7 mouse cellular contexts compared by ENCODE assay signal in the genomic region with DNA sequence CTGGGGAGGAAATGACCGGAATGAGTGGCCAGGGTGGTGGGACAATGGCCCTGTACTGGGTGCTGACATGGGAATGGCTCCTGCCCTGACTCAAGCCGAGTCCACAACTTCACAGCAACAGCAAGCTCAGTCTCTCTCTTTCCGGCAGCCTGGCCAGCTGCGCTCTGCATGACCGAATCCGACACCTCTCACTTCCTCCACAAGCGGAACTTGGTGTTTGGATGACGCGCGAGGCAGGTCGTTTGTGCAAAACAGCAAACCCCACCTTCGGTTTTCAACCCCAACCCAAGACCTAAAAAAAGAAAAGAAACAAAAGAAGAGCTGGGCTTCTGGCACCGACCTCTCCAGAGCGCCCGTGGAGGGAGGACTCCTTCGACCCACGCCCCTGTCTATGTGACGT. TPM values are rescaled to one million over a fixed set of nuclear protein-coding genes. Genes with fewer than 3 reads are reported as not detected.
A peak's percentile ranks its signal among the peaks of the same experiment; 100 is the strongest.
DNase-seq lines count a peak whose midpoint lies in the region; ATAC-seq and TF ChIP-seq lines count a peak whose summit lies in the region.

No protein-coding gene starts in this region.

- peaks cover 7% of the 10 kb centered on the region; the same call in 1 of the 2 replicates for H3K4me1 ChIP-seq in bone marrow, adult 2 months (ENCODE audit: control insufficient read depth, insufficient read depth, low read length)
- peaks cover 46% of the 10 kb centered on the region for H3K4me1 ChIP-seq in heart, embryonic 15.5 days (replicated peaks)
- peaks cover 4% of the 10 kb centered on the region; the same call in 1 of the 2 replicates for H3K4me1 ChIP-seq in limb, embryonic 11.5 days (ENCODE audit: control insufficient read depth, insufficient read depth, low read length)

- no peak for ATAC-seq in heart, embryonic 15.5 days (replicated peaks; ENCODE audit: insufficient number of reproducible peaks, insufficient read depth, low FRiP score, low read depth)
- ATAC-seq in limb, embryonic 11.5 days (ENCODE audit: insufficient number of reproducible peaks, low FRiP score, low TSS enrichment, low read depth), result no peak
- peak; percentile 61 for ATAC-seq in monocyte, adult 5-6 weeks (replicated peaks; ENCODE audit: insufficient number of reproducible peaks, low FRiP score, low TSS enrichment, poor library complexity, severe bottlenecking)

- peak overlapping the region; percentile 27 for H3K4me3 ChIP-seq in bone marrow, adult 2 months (replicated peaks; ENCODE audit: control insufficient read depth, low read depth, low read length)
- peak overlapping the region; percentile 13 for H3K4me3 ChIP-seq in heart, embryonic 15.5 days
- no peak overlapping the region for H3K4me3 ChIP-seq in limb, embryonic 11.5 days (ENCODE audit: low read depth, low read length)

- peak; percentile 45 for DNase-seq in limb, embryonic 11.5 days (ENCODE audit: low spot score)
- no peak for DNase-seq in frontal cortex, postnatal 25 days (ENCODE audit: low spot score in 2 of 2)
- no peak for DNase-seq in left cerebral cortex, postnatal 4 days
- DNase-seq in left cerebral cortex, postnatal 25 days (ENCODE audit: low spot score in 2 of 2), result no peak

- intact Hi-C loops in left cerebral cortex, postnatal 4 days (cut with DNase I), result no loop called here
- intact Hi-C loops in left cerebral cortex, postnatal 25 days (cut with DNase I), result no loop called here

- H3K9me3 ChIP-seq in heart, embryonic 15.5 days (replicated peaks), result no peaks in the 10 kb centered on the region
- H3K9me3 ChIP-seq in limb, embryonic 11.5 days (ENCODE audit: control insufficient read depth, low read length), result no peaks in the 10 kb centered on the region

- peak; percentile 89 for TF ChIP-seq POLR2A in bone marrow, adult 2 months (IDR thresholded peaks at IDR 0.05; ENCODE audit: borderline replicate concordance, control insufficient read depth, low read depth, low read length)

- H3K27ac ChIP-seq in bone marrow, adult 2 months (ENCODE audit: control insufficient read depth, insufficient read depth, low read depth, low read length, poor library complexity), result peak overlapping the region; percentile 78
- H3K27ac ChIP-seq in heart, embryonic 15.5 days, result peak overlapping the region; percentile 58; the same call in 1 of the 2 replicates
- H3K27ac ChIP-seq in limb, embryonic 11.5 days (replicated peaks; ENCODE audit: low read depth, low read length), result no peak overlapping the region; the same call in 1 of the 2 replicates

- H3K4me2 ChIP-seq in heart, embryonic 15.5 days, result peak overlapping the region; percentile 43
- H3K4me2 ChIP-seq in limb, embryonic 11.5 days (ENCODE audit: low read depth, severe bottlenecking), result no peak overlapping the region

- no peak overlapping the region for H3K9ac ChIP-seq in heart, embryonic 15.5 days
- H3K9ac ChIP-seq in limb, embryonic 11.5 days (ENCODE audit: low read length), result no peak overlapping the region

- H3K27me3 ChIP-seq in heart, embryonic 15.5 days, result no peaks in the 10 kb centered on the region
- H3K27me3 ChIP-seq in limb, embryonic 11.5 days (ENCODE audit: control insufficient read depth, insufficient read depth, low read length), result no peaks in the 10 kb centered on the region

- no peaks in the 10 kb centered on the region for H3K36me3 ChIP-seq in heart, embryonic 15.5 days
- no peaks in the 10 kb centered on the region for H3K36me3 ChIP-seq in limb, embryonic 11.5 days (ENCODE audit: control insufficient read depth, insufficient read depth, low read length)

- TF ChIP-seq CTCF in bone marrow, adult 2 months (IDR thresholded peaks at IDR 0.05; ENCODE audit: control insufficient read depth, insufficient read depth, low read length), result no peak

- 1% methylated on average over 18 of the region's 18 CpGs for WGBS in bone marrow, adult 2 months
- WGBS in heart, embryonic 15.5 days, result 37% methylated on average over 18 of the region's 18 CpGs
- 49% methylated on average over 18 of the region's 18 CpGs for WGBS in limb, embryonic 11.5 days

RNA-seq across cellular contexts. Expression of gene Smndc1, which starts 34.3 kb away (rescaled TPM):
- 28.2 and 41.2 TPM in 2 replicates for polyA plus RNA-seq in bone marrow, adult 2 months (2011; ENCODE audit: insufficient read depth, insufficient read length, low replicate concordance, missing spikeins)
- polyA plus RNA-seq in heart, embryonic 15.5 days (2015; fragmentation: Nextera tagmentation; extraction: Ambion mirVana), result 25.7 and 28.8 TPM in 2 replicates
- 62.2 and 64.4 TPM in 2 replicates for polyA plus RNA-seq in limb, embryonic 11.5 days (2014; fragmentation: Nextera tagmentation; extraction: Ambion mirVana)
- 62.7 to 74.2 TPM (median 74.1 TPM) in 3 replicates for total RNA-seq in monocyte, adult 5-6 weeks (2017)
- 10 to 100 TPM; 38.6 to 45.1 TPM for total RNA-seq in left cerebral cortex, postnatal 4 days (2021)
- total RNA-seq in left cerebral cortex, postnatal 25 days (2021), result 10 to 100 TPM; 36.6 to 37.6 TPM

RNA-seq across cellular contexts. Expression of gene Gm10197, which starts 53.1 kb away (rescaled TPM):
- not detected in 2 replicates for polyA plus RNA-seq in bone marrow, adult 2 months (2011; ENCODE audit: insufficient read depth, insufficient read length, low replicate concordance, missing spikeins)
- 2.5 TPM in 1 of 2 replicates, not detected in the other for polyA plus RNA-seq in heart, embryonic 15.5 days (2015; fragmentation: Nextera tagmentation; extraction: Ambion mirVana)
- not detected in 2 replicates for polyA plus RNA-seq in limb, embryonic 11.5 days (2014; fragmentation: Nextera tagmentation; extraction: Ambion mirVana)
- not detected in 3 replicates for total RNA-seq in monocyte, adult 5-6 weeks (2017)
- total RNA-seq in left cerebral cortex, postnatal 4 days (2021), result not detected
- not detected for total RNA-seq in left cerebral cortex, postnatal 25 days (2021)
